Mouse (Mus musculus) CH12.LX (cell line): ENCODE measurements around the gene Cd151. TPM values are rescaled to one million over a fixed set of nuclear protein-coding genes. Genes with fewer than 3 reads are reported as not detected.
A peak's percentile ranks its signal among the peaks of the same experiment; 100 is the strongest.

Source experiments
- DNase-seq: peaks from one replicate; pipeline ENCODE4 v3.0.0-alpha.2; 2013; ENCODE audit errors: extremely low read depth
- H3K27ac ChIP-seq: 2 replicates; pipeline ENCODE4 v1.5.1; 2012; ENCODE audit warnings: low read depth, mild to moderate bottlenecking, control low read depth, moderate library complexity; ENCODE audit not compliant: insufficient read depth
- H3K27me3 ChIP-seq: replicated peaks from 2 replicates; pipeline ENCODE3; 2012; ENCODE audit warnings: inconsistent platforms
- H3K36me3 ChIP-seq, 2 experiments: replicated peaks in 1 of 2; 2 replicates each; pipeline versions ENCODE3 to v1.6.1; 2012; ENCODE audit warnings: inconsistent platforms in 1 of 2, low read length in 1 of 2, mild to moderate bottlenecking in 1 of 2, mixed read lengths in 1 of 2, moderate library complexity in 1 of 2; ENCODE audit not compliant: control insufficient read depth in 1 of 2, insufficient read depth in 1 of 2
- H3K4me1 ChIP-seq, 2 experiments: 2 replicates each; pipeline ENCODE4 v1.6.1; 2012; ENCODE audit warnings: inconsistent platforms in 1 of 2, moderate library complexity in 1 of 2; ENCODE audit not compliant: insufficient read depth in 2 of 2, control insufficient read depth in 1 of 2
- H3K4me2 ChIP-seq: 2 replicates; pipeline ENCODE4 v1.6.1; 2012; ENCODE audit warnings: low read depth, mild to moderate bottlenecking, control low read depth; ENCODE audit not compliant: poor library complexity, insufficient read depth, severe bottlenecking
- H3K4me3 ChIP-seq, 3 experiments: fragments of 150-350 bp in 1 of 3; sonication (generic) in 1 of 3; replicated peaks in 1 of 3; 2 replicates each; pipeline versions ENCODE3 to v1.5.1; 2011 to 2012; ENCODE audit warnings: low read depth in 2 of 3, low read length in 2 of 3, mild to moderate bottlenecking in 2 of 3, moderate library complexity in 2 of 3, control low read depth in 1 of 3, improper control_type of control experiment in 1 of 3, inconsistent platforms in 1 of 3, mixed read lengths in 1 of 3; ENCODE audit not compliant: poor library complexity in 1 of 3
- H3K79me2 ChIP-seq: replicated peaks from 2 replicates; pipeline ENCODE4 v1.6.1; 2012; ENCODE audit warnings: mild to moderate bottlenecking, moderate library complexity; ENCODE audit not compliant: control insufficient read depth, poor library complexity, insufficient read depth, severe bottlenecking; ENCODE audit errors: extremely low read depth
- H3K9ac ChIP-seq: 2 replicates; pipeline ENCODE4 v1.6.1; 2012; ENCODE audit warnings: low read depth, mild to moderate bottlenecking, control low read depth, moderate library complexity; ENCODE audit not compliant: insufficient read depth
- H3K9me3 ChIP-seq: replicated peaks from 2 replicates; pipeline ENCODE3; 2012; ENCODE audit warnings: low read length, inconsistent platforms, mixed read lengths
- BHLHE40 ChIP-seq: IDR thresholded peaks from 2 replicates; pipeline ENCODE4 v1.6.1; 2011; ENCODE audit warnings: mild to moderate bottlenecking, low read depth, low read length, improper control_type of control experiment
- CHD2 ChIP-seq: IDR thresholded peaks from 2 replicates; pipeline ENCODE4 v1.6.1; 2011; ENCODE audit warnings: low read length, improper control_type of control experiment
- ELF1 ChIP-seq: IDR thresholded peaks from 2 replicates; pipeline ENCODE4 v1.6.1; 2014; ENCODE audit warnings: low read depth, mild to moderate bottlenecking, inconsistent platforms, low read length, improper control_type of control experiment
- ETS1 ChIP-seq: conservative IDR thresholded peaks from 2 replicates; pipeline ENCODE4 v1.6.1; 2012; ENCODE audit warnings: low read depth, mild to moderate bottlenecking, inconsistent platforms, low read length, improper control_type of control experiment, moderate library complexity
- JUN ChIP-seq: IDR thresholded peaks from 2 replicates; pipeline ENCODE4 v1.6.1; 2011; ENCODE audit warnings: low read depth, mild to moderate bottlenecking, low read length, improper control_type of control experiment, moderate library complexity; ENCODE audit not compliant: insufficient read depth
- MAFK ChIP-seq: IDR thresholded peaks from 2 replicates; pipeline ENCODE4 v1.6.1; 2011; ENCODE audit warnings: low read length, improper control_type of control experiment; ENCODE audit not compliant: insufficient replicate concordance
- MAX ChIP-seq: IDR thresholded peaks from 2 replicates; pipeline ENCODE4 v1.6.1; 2011; ENCODE audit warnings: low read length, improper control_type of control experiment
- MAZ ChIP-seq: IDR thresholded peaks from 2 replicates; pipeline ENCODE4 v1.6.1; 2012; ENCODE audit warnings: low read depth, mild to moderate bottlenecking, inconsistent platforms, low read length, improper control_type of control experiment, moderate library complexity
- NRF1 ChIP-seq: IDR thresholded peaks from 2 replicates; pipeline ENCODE4 v1.6.1; 2014; ENCODE audit warnings: low read depth, mild to moderate bottlenecking, inconsistent platforms, low read length, improper control_type of control experiment, moderate library complexity
- RCOR1 ChIP-seq: conservative IDR thresholded peaks from 2 replicates; pipeline ENCODE4 v1.6.1; 2012; ENCODE audit warnings: low read depth, mild to moderate bottlenecking, inconsistent platforms, low read length, improper control_type of control experiment
- SIN3A ChIP-seq: IDR thresholded peaks from 2 replicates; pipeline ENCODE4 v1.6.1; 2012; ENCODE audit warnings: low read length, improper control_type of control experiment, inconsistent platforms
- SMC3 ChIP-seq: IDR thresholded peaks from 2 replicates; pipeline ENCODE4 v1.6.1; 2011; ENCODE audit warnings: low read depth, low read length, improper control_type of control experiment
- TCF12 ChIP-seq: IDR thresholded peaks from 2 replicates; pipeline ENCODE4 v1.6.1; 2014; ENCODE audit warnings: low read depth, mild to moderate bottlenecking, inconsistent platforms, low read length, improper control_type of control experiment
- USF2 ChIP-seq: conservative IDR thresholded peaks from 2 replicates; pipeline ENCODE4 v1.6.1; 2011; ENCODE audit warnings: low read depth, low read length, improper control_type of control experiment
- ZMIZ1 ChIP-seq: IDR thresholded peaks from 2 replicates; pipeline ENCODE4 v1.6.1; 2012; ENCODE audit warnings: low read depth, mild to moderate bottlenecking, inconsistent platforms, low read length, improper control_type of control experiment
- dilution Hi-C: fragments of 300-500 bp; cut with MboI; formaldehyde crosslinking; loops from 2 replicates; pipeline ENCODE4 v1.14.3; 2020; ENCODE audit warnings: low sequenced_read_pairs; ENCODE audit not compliant: extremely low pct_unique_long_range_greater_than_20kb, extremely low pct_ligation_motif_present
- in situ Hi-C: fragments of 300-500 bp; cut with MboI; formaldehyde crosslinking; loops from 3 replicates; pipeline ENCODE4 v1.14.3; 2019; ENCODE audit warnings: low sequenced_read_pairs, low pct_ligation_motif_present, low pct_unique_long_range_greater_than_20kb, mixed read lengths
- polyA plus RNA-seq: library from polyadenylated mRNA; unstranded; fragments of >175 nt; gene quantifications from 2 replicates; pipeline ENCODE4 v1.2.1, GENCODE M21; 2012; ENCODE audit warnings: low read depth; ENCODE audit not compliant: insufficient read length
- total RNA-seq, 2 experiments: library from RNA; depleted of rRNA; stranded (reverse); fragments of 300-350 nt in 1 of 2; fragments of >200 nt in 1 of 2; gene quantifications; 2 replicates each; pipeline ENCODE4 v1.2.3; 2012 to 2014

The Cd151 gene
- total and polyA plus RNA-seq, 3 experiments = 10.6 to 21.1 (median 14.9) TPM

DNA sequence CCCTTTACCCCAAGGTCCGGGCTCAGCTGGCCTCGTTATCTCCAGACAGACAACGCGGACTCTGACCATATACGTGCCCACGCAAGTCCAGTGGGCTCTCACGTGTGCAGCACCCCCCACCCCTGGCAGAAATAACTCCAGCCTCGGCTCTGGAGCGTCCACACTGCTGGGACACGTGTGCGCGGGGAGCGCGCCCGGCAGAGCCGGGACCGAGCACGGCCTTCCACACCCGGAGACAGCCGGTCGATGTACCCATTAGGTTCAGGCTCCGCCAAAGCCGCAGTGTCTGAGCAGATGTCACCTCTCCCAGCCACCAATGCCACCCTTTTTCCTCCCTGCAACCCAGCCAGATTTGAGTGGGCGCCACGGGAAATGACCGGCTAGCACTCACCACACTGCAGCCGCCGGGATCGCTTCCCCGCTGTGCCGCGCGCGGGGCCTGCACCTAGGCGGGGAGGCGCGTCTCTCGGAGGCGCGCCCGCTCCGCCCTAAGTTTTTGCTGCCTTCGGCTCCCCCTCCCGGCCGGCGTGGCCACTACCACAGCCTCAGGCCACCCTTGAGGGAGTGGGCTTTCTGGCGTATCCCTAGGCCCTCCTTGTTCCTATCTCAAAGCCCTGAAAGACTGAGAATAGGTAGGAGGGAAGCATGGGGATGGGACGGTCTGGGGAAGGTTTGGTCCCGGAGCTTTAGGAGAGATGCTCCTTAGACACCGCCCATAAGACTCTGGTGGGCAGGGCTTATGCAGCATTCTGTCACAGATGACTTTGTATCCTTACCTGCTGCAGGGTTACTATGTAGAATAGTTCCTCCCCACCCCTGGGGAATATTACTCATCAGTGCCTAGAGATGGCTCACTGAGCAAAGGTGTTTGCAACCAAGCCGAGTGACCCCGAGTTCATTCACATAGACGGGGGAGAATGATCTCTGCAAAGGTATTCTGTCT, 29.7 kb upstream of the Cd151 start, which contains the start of gene Slc25a22 (continued):
- TF ChIP-seq TCF12 (peak; percentile 52), CHD2 (peak; percentile 48), MAZ (peak; percentile 76; the same call in 1 of the 2 replicates), SMC3 (peak; percentile 56), BHLHE40 (peak; percentile 64; the same call in 1 of the 2 replicates), MAX (peak; percentile 86), ETS1 (no peak), USF2 (no peak), JUN (no peak)

- no peak for DNase-seq
- Histone ChIP-seq H3K9me3 (no peaks in the 10 kb centered on the region), H3K4me2 (no peak overlapping the region), H3K36me3 (peaks cover 50 to 60% of the 10 kb centered on the region in 2 experiments), H3K27me3 (no peaks in the 10 kb centered on the region), H3K27ac (0 out of 2 replicates have a peak overlapping the region, but pooled peaks have one; percentile 3), H3K4me3 (no peak overlapping the region), H3K79me2 (peaks cover 21% of the 10 kb centered on the region), H3K9ac (no peak overlapping the region), H3K4me1 (peaks cover 32 to 64% of the 10 kb centered on the region in 2 experiments)
- dilution Hi-C loops (no loop called here), in situ Hi-C loops (no loop called here)
- TF ChIP-seq MAZ (no peak), MAFK (no peak), NRF1 (no peak), TCF12 (no peak), JUN (no peak), ELF1 (no peak), RCOR1 (no peak), ZMIZ1 (no peak), CHD2 (no peak), SIN3A (no peak)
Observed at GRCm38 (mm10) chr7:141438201-141438968, 28.8 kb upstream of the Cd151 start.
